Mouse (Mus musculus) cortical plate, adult 2 months (tissue): ENCODE data around the gene Pik3r1.

ENCODE experiments used
- CTCF ChIP-seq: fragments of 200-500 bp; IDR thresholded peaks from 2 replicates; pipeline ENCODE4 v1.5.1; 2011; ENCODE audit warnings: mild to moderate bottlenecking, control low read depth, low read length; ENCODE audit not compliant: insufficient read depth; ENCODE audit errors: extremely low read depth
- POLR2A ChIP-seq: fragments of 200-500 bp; IDR thresholded peaks from 2 replicates; pipeline ENCODE4 v1.6.1; 2011; ENCODE audit warnings: mild to moderate bottlenecking, low read length, control low read depth; ENCODE audit not compliant: insufficient read depth; ENCODE audit errors: extremely low read depth

- TF ChIP-seq POLR2A = no peak
- TF ChIP-seq CTCF = no peak
These were observed 115.9 kb downstream of the Pik3r1 start for GRCm38 (mm10) chr13:101652131-101652530.
